Mouse (Mus musculus) kidney, postnatal 0 days (tissue): ENCODE data around the gene Metrn. TPM values are rescaled to one million over a fixed set of nuclear protein-coding genes. Genes with fewer than 3 reads are reported as not detected.

Experiments
- ATAC-seq: fragments of 200-750 bp; cut with Nextera tagmentation; replicated peaks from 2 replicates; pipeline ENCODE4 v1.8.0; 2017; ENCODE audit warnings: low read depth, moderate number of reproducible peaks, moderate TSS enrichment, moderate library complexity; ENCODE audit not compliant: low FRiP score
- DNase-seq: peaks from one replicate; pipeline ENCODE4 v3.0.0-alpha.2; 2016; ENCODE audit warnings: low spot score
- H3K27ac ChIP-seq: fragments of 300-500 bp; sonication (generic); 2 replicates; pipeline ENCODE4 v1.5.1; 2014; ENCODE audit warnings: mild to moderate bottlenecking
- H3K27me3 ChIP-seq: fragments of 300-500 bp; sonication (generic); 2 replicates; pipeline ENCODE4 v1.6.1; 2014; ENCODE audit warnings: low read length, mixed read lengths; ENCODE audit not compliant: insufficient read depth
- H3K36me3 ChIP-seq: fragments of 300-500 bp; sonication (generic); 2 replicates; pipeline ENCODE4 v1.6.1; 2014; ENCODE audit warnings: low read length, mixed read lengths; ENCODE audit not compliant: insufficient read depth
- H3K4me1 ChIP-seq: fragments of 300-500 bp; sonication (generic); replicated peaks from 2 replicates; pipeline ENCODE4 v1.6.1; 2014; ENCODE audit warnings: antibody characterized with exemption, low read length, mixed read lengths; ENCODE audit not compliant: insufficient read depth
- H3K4me2 ChIP-seq: fragments of 300-500 bp; sonication (generic); 2 replicates; pipeline ENCODE4 v1.6.1; 2014; ENCODE audit warnings: mild to moderate bottlenecking, low read length, moderate library complexity, mixed read lengths
- H3K4me3 ChIP-seq: fragments of 300-500 bp; sonication (generic); replicated peaks from 2 replicates; pipeline ENCODE4 v1.5.1; 2014; ENCODE audit warnings: low read depth, low read length
- H3K9ac ChIP-seq: fragments of 300-500 bp; sonication (generic); 2 replicates; pipeline ENCODE4 v1.6.1; 2014; ENCODE audit warnings: low read depth, low read length
- H3K9me3 ChIP-seq: fragments of 300-500 bp; sonication (generic); replicated peaks from 2 replicates; pipeline ENCODE4 v1.6.1; 2016; ENCODE audit warnings: low read length, inconsistent platforms, mixed read lengths
- CTCF ChIP-seq: IDR thresholded peaks from 2 replicates; pipeline ENCODE4 v1.5.1; 2016; ENCODE audit warnings: antibody characterized with exemption, low read depth, mild to moderate bottlenecking, moderate library complexity
- WGBS: fragments of 180-500 bp; shearing (Covaris S2); extraction: QIAGEN DNeasy Blood & Tissue Kit; methylation state at CpG from one replicate; pipeline ENCODE4 v1.1.7; 2014; 5-methylcytosine and 5-hydroxymethylcytosine counted together
- polyA plus RNA-seq: library from polyadenylated mRNA; unstranded; fragments of >200 nt; fragmentation: Nextera tagmentation; extraction: Ambion mirVana; gene quantifications from 2 replicates; pipeline ENCODE4 v1.2.1, GENCODE M21; 2015

The Metrn gene
- polyA plus RNA-seq, 1 experiment from 2014 or later = 45.4 TPM

- Histone ChIP-seq H3K4me2 (peak overlapping the region; percentile 30), H3K27ac (no peak overlapping the region), H3K36me3 (no peaks in the 10 kb centered on the region), H3K9me3 (no peaks in the 10 kb centered on the region), H3K27me3 (peaks cover 15% of the 10 kb centered on the region), H3K9ac (no peak overlapping the region), H3K4me3 (no peak overlapping the region; the same call in 1 of the 2 replicates), H3K4me1 (peaks cover 4% of the 10 kb centered on the region)
- DNase-seq = no peak
- ATAC-seq = peak; percentile 30; the same call in 1 of the 2 replicates
- WGBS = 8% methylated on average over 46 of the region's 46 CpGs
- TF ChIP-seq CTCF = no peak
Observed at GRCm38 (mm10) chr17:25818851-25819780, 22.2 kb upstream of the Metrn start.

GRCm38 (mm10) chr17:25817662-25818061 lies 20.7 kb upstream of the Metrn start:
- Histone ChIP-seq H3K27ac (no peak overlapping the region), H3K4me2 (no peak overlapping the region), H3K27me3 (peaks cover 15% of the 10 kb centered on the region), H3K4me3 (no peak overlapping the region), H3K36me3 (no peaks in the 10 kb centered on the region), H3K4me1 (no peaks in the 10 kb centered on the region; the same call in 1 of the 2 replicates), H3K9me3 (no peaks in the 10 kb centered on the region), H3K9ac (no peak overlapping the region)
- 87% methylated on average over 11 of the region's 11 CpGs for WGBS
- ATAC-seq = no peak
- no peak for DNase-seq
- TF ChIP-seq CTCF = no peak

GRCm38 (mm10) chr17:25813471-25813870 lies 16.5 kb upstream of the Metrn start:
- no peak overlapping the region for H3K4me2 ChIP-seq
- no peaks in the 10 kb centered on the region; the same call in 1 of the 2 replicates for H3K4me1 ChIP-seq
- no peaks in the 10 kb centered on the region for H3K9me3 ChIP-seq
- no peaks in the 10 kb centered on the region for H3K36me3 ChIP-seq
- WGBS = 0% methylated on average over 20 of the region's 20 CpGs
- no peak overlapping the region for H3K9ac ChIP-seq
- peaks cover 11% of the 10 kb centered on the region; the same call in 1 of the 2 replicates for H3K27me3 ChIP-seq
- H3K27ac ChIP-seq = no peak overlapping the region
- no peak overlapping the region for H3K4me3 ChIP-seq
- peak; percentile 70 for TF ChIP-seq CTCF
- ATAC-seq (peak; percentile 50; the same call in 1 of the 2 replicates), DNase-seq (peak; percentile 96)

GRCm38 (mm10) chr17:25810890-25811289 lies 14.0 kb upstream of the Metrn start:
- no peaks in the 10 kb centered on the region; the same call in 1 of the 2 replicates for H3K4me1 ChIP-seq
- ATAC-seq (no peak), DNase-seq (no peak)
- H3K27ac ChIP-seq = no peak overlapping the region
- peaks cover 11% of the 10 kb centered on the region; the same call in 1 of the 2 replicates for H3K27me3 ChIP-seq
- H3K4me3 ChIP-seq = no peak overlapping the region
- H3K36me3 ChIP-seq = no peaks in the 10 kb centered on the region
- TF ChIP-seq CTCF = no peak
- 72% methylated on average over 4 of the region's 4 CpGs for WGBS
- no peak overlapping the region for H3K4me2 ChIP-seq
- no peaks in the 10 kb centered on the region for H3K9me3 ChIP-seq
- H3K9ac ChIP-seq = no peak overlapping the region

- WGBS = 9% methylated on average over 25 of the region's 25 CpGs
- Histone ChIP-seq H3K4me3 (peak overlapping the region; percentile 60), H3K27me3 (peaks cover 11% of the 10 kb centered on the region; the same call in 1 of the 2 replicates), H3K4me1 (no peaks in the 10 kb centered on the region; the same call in 1 of the 2 replicates), H3K36me3 (no peaks in the 10 kb centered on the region), H3K9ac (peak overlapping the region; percentile 51), H3K4me2 (peak overlapping the region; percentile 94), H3K9me3 (no peaks in the 10 kb centered on the region), H3K27ac (no peak overlapping the region)
- DNase-seq (no peak), ATAC-seq (no peak)
- no peak for TF ChIP-seq CTCF
Observed at GRCm38 (mm10) chr17:25809606-25810340, 12.8 kb upstream of the Metrn start.
